ENCODE assay signal across 20 mouse cellular contexts in genomic region chrX:143062641-143063355, GRCm38 (mm10). TPM values are rescaled to one million over a fixed set of nuclear protein-coding genes. Genes with fewer than 3 reads are reported as not detected.
DNase-seq lines count a peak whose midpoint lies in the region; ATAC-seq and TF ChIP-seq lines count a peak whose summit lies in the region.
"Had no signal": no experiment of that assay in that cellular context is flagged by ENCODE, and none has a peak within 500 bp of the region (broad histone marks: within the 10 kb centered on the region; RNA-seq: fewer than 3 reads in every experiment).

No protein-coding gene starts in this region.

- no peaks in the 10 kb centered on the region; the same call in 1 of the 2 replicates for H3K4me1 ChIP-seq in neural tube, embryonic 15.5 days
- H3K4me1 ChIP-seq in limb, embryonic 12.5 days (replicated peaks): peaks cover 15% of the 10 kb centered on the region; the same call in 1 of the 2 replicates
- no peaks in the 10 kb centered on the region for H3K4me1 ChIP-seq in stomach, postnatal 0 days (replicated peaks; ENCODE audit: control insufficient read depth, insufficient read depth)
- H3K4me1 ChIP-seq in heart, adult 2 months (ENCODE audit: control insufficient read depth, insufficient read depth, low read length): peaks cover 2% of the 10 kb centered on the region; the same call in 1 of the 2 replicates
- H3K4me1 ChIP-seq: hindbrain, embryonic 15.5 days had no signal

- TF ChIP-seq CTCF in stomach, postnatal 0 days (IDR thresholded peaks at IDR 0.05; ENCODE audit: low read depth): no peak
- TF ChIP-seq CTCF in heart, adult 2 months (IDR thresholded peaks at IDR 0.05): no peak

- WGBS in neural tube, embryonic 15.5 days: 73% methylated on average over 11 of the region's 11 CpGs
- WGBS in limb, embryonic 12.5 days: 35% methylated on average over 11 of the region's 11 CpGs
- 58% methylated on average over 11 of the region's 11 CpGs for WGBS in stomach, postnatal 0 days
- 65% methylated on average over 11 of the region's 11 CpGs for WGBS in heart, adult 2 months

- no peaks in the 10 kb centered on the region for H3K79me2 ChIP-seq in heart, adult 2 months (replicated peaks; ENCODE audit: control insufficient read depth, insufficient read depth, low read length)

- H3K9ac ChIP-seq in neural tube, embryonic 15.5 days (replicated peaks): no peak overlapping the region
- no peak overlapping the region for H3K9ac ChIP-seq in limb, embryonic 12.5 days (replicated peaks)
- H3K9ac ChIP-seq in stomach, postnatal 0 days (ENCODE audit: low read length): no peak overlapping the region
- H3K9ac ChIP-seq in heart, adult 2 months (ENCODE audit: low read depth, low read length): no peak overlapping the region
- H3K9ac ChIP-seq: heart, embryonic 15.5 days; hindbrain, embryonic 15.5 days; kidney, embryonic 15.5 days; midbrain, embryonic 12.5 days had no signal

- intact Hi-C loops in heart, adult 2 months (cut with DNase I): no loop called here

- no peak overlapping the region for H3K4me3 ChIP-seq in neural tube, embryonic 15.5 days (replicated peaks)
- H3K4me3 ChIP-seq in limb, embryonic 12.5 days (replicated peaks): no peak overlapping the region
- H3K4me3 ChIP-seq in stomach, postnatal 0 days (ENCODE audit: low read depth, low read length): no peak overlapping the region
- H3K4me3 ChIP-seq in heart, adult 2 months: no peak overlapping the region
- H3K4me3 ChIP-seq: erythroblast, embryonic 14.5 days; heart, embryonic 15.5 days; hindbrain, embryonic 15.5 days; kidney, embryonic 15.5 days; midbrain, embryonic 12.5 days had no signal

- no peaks in the 10 kb centered on the region for H3K36me3 ChIP-seq in neural tube, embryonic 15.5 days
- H3K36me3 ChIP-seq in limb, embryonic 12.5 days: no peaks in the 10 kb centered on the region
- no peaks in the 10 kb centered on the region for H3K36me3 ChIP-seq in stomach, postnatal 0 days (ENCODE audit: control insufficient read depth, insufficient read depth, low read length)
- no peaks in the 10 kb centered on the region for H3K36me3 ChIP-seq in heart, adult 2 months (ENCODE audit: control insufficient read depth, insufficient read depth, low read length)
- H3K36me3 ChIP-seq: heart, embryonic 15.5 days; hindbrain, embryonic 15.5 days; kidney, embryonic 15.5 days; midbrain, embryonic 12.5 days had no signal

- TF ChIP-seq POLR2A in heart, adult 2 months (IDR thresholded peaks at IDR 0.05; ENCODE audit: insufficient read depth, low read depth, low read length): no peak

- H3K4me2 ChIP-seq in neural tube, embryonic 15.5 days: no peak overlapping the region
- no peak overlapping the region for H3K4me2 ChIP-seq in limb, embryonic 12.5 days
- no peak overlapping the region for H3K4me2 ChIP-seq in stomach, postnatal 0 days (replicated peaks; ENCODE audit: low read depth)
- H3K4me2 ChIP-seq: heart, embryonic 15.5 days; hindbrain, embryonic 15.5 days; kidney, embryonic 15.5 days; midbrain, embryonic 12.5 days had no signal

- no peak for ATAC-seq in neural tube, embryonic 15.5 days (ENCODE audit: low FRiP score)
- no peak for ATAC-seq in limb, embryonic 12.5 days (ENCODE audit: insufficient number of reproducible peaks, insufficient read depth, low FRiP score, low TSS enrichment, low read depth)
- no peak for ATAC-seq in stomach, postnatal 0 days (ENCODE audit: low FRiP score, low TSS enrichment)
- ATAC-seq: forebrain, embryonic 16.5 days had no signal

- H3K27ac ChIP-seq in neural tube, embryonic 15.5 days (replicated peaks): no peak overlapping the region
- 0 out of 2 replicates have a peak overlapping the region, but pooled peaks have one; percentile 59 for H3K27ac ChIP-seq in limb, embryonic 12.5 days
- H3K27ac ChIP-seq in stomach, postnatal 0 days (replicated peaks): 0 out of 2 replicates have a peak overlapping the region, but pooled peaks have one; percentile 24
- H3K27ac ChIP-seq in heart, adult 2 months: no peak overlapping the region
- H3K27ac ChIP-seq: heart, embryonic 15.5 days; hindbrain, embryonic 15.5 days; kidney, embryonic 15.5 days; midbrain, embryonic 12.5 days had no signal

- H3K9me3 ChIP-seq in neural tube, embryonic 15.5 days (replicated peaks): no peaks in the 10 kb centered on the region
- H3K9me3 ChIP-seq in limb, embryonic 12.5 days: no peaks in the 10 kb centered on the region
- H3K9me3 ChIP-seq in stomach, postnatal 0 days (ENCODE audit: control insufficient read depth, low read length): no peaks in the 10 kb centered on the region
- H3K9me3 ChIP-seq: heart, embryonic 15.5 days; hindbrain, embryonic 15.5 days; kidney, embryonic 15.5 days; midbrain, embryonic 12.5 days had no signal

- H3K27me3 ChIP-seq in neural tube, embryonic 15.5 days (replicated peaks): peaks cover 18% of the 10 kb centered on the region; the same call in 1 of the 2 replicates
- peaks cover 60% of the 10 kb centered on the region for H3K27me3 ChIP-seq in limb, embryonic 12.5 days
- H3K27me3 ChIP-seq in stomach, postnatal 0 days (ENCODE audit: control insufficient read depth, insufficient read depth, low read length): no peaks in the 10 kb centered on the region
- H3K27me3 ChIP-seq in heart, adult 2 months (ENCODE audit: control insufficient read depth, insufficient read depth, low read length): no peaks in the 10 kb centered on the region
- H3K27me3 ChIP-seq: hindbrain, embryonic 15.5 days had no signal

- peak; percentile 42 for DNase-seq in embryo, embryonic 10 days (ENCODE audit: low spot score)
- DNase-seq in embryo, embryonic 9.5 days (ENCODE audit: extremely low spot score): no peak
- peak; percentile 19 for DNase-seq in neural tube, embryonic 10.5 days (ENCODE audit: extremely low spot score, low spot score)
- no peak for DNase-seq in stomach, postnatal 0 days (ENCODE audit: low spot score)
- no peak for DNase-seq in heart, adult 2 months
- no peak for DNase-seq in Muller cell, postnatal 12 days (ENCODE audit: inconsistent ontology term)
- DNase-seq: adrenal gland, adult 2 months; cerebellum, adult 9-10 months; gastrocnemius, postnatal 36 days; left cerebral cortex, postnatal 4 days; lung, adult 18-20 months; right cerebral cortex, postnatal 25 days had no signal

- no peak for TF ChIP-seq EP300 in stomach, postnatal 0 days (optimal IDR thresholded peaks at IDR 0.05)
- TF ChIP-seq EP300 in heart, adult 2 months (IDR thresholded peaks at IDR 0.05; ENCODE audit: insufficient read depth, low read depth, low read length): no peak

RNA-seq across cellular contexts. Expression of gene Rtl9, which starts 36.6 kb away (rescaled TPM):
- 0.44 and 0.61 TPM in 2 replicates for polyA plus RNA-seq in neural tube, embryonic 15.5 days (2015; fragmentation: Nextera tagmentation; extraction: Ambion mirVana)
- polyA plus RNA-seq in limb, embryonic 12.5 days (2016; fragmentation: Nextera tagmentation; extraction: Ambion mirVana): 0.29 and 0.54 TPM in 2 replicates
- polyA plus RNA-seq in stomach, postnatal 0 days (2015; fragmentation: Nextera tagmentation; extraction: Ambion mirVana): 0.15 and 0.24 TPM in 2 replicates
- total RNA-seq in heart, adult 2 months (2021): under 1 TPM in 1 of 2 experiments, not detected in 1; 0.23 TPM
- polyA plus RNA-seq in heart, adult 2 months (2012; rRNA removed): 0.10 and 0.35 TPM in 2 replicates
- polyA plus RNA-seq: erythroblast, embryonic 14.5 days had no signal

Comparison
In these comparisons a context has a peak if more than half of its experiments do, and no peak if none do; other contexts are left out.
1. DNase-seq: peak in embryo, embryonic 10 days (single experiment) and neural tube, embryonic 10.5 days (single experiment); none in embryo, embryonic 9.5 days (single experiment), stomach, postnatal 0 days (single experiment), heart, adult 2 months (0 of 2) and Muller cell, postnatal 12 days (single experiment).
2. H3K27ac ChIP-seq: peak in limb, embryonic 12.5 days (single experiment) and stomach, postnatal 0 days (single experiment); none in neural tube, embryonic 15.5 days (single experiment) and heart, adult 2 months (single experiment).